Mouse (Mus musculus): ENCODE data around the gene Lce3f. TPM values are rescaled to one million over a fixed set of nuclear protein-coding genes. Genes with fewer than 3 reads are reported as not detected.

The Lce3f gene
- polyA plus RNA-seq (2017; shearing (Covaris generic)), result not detected

GRCm38 (mm10) chr3:92991926-92992325 is at the start of gene Lce3f:
Lce3f (plus strand) TSS chr3:92992226.

GRCm38 (mm10) chr3:92944186-92944585 is 47.8 kb upstream of the Lce3f start, which contains the start of gene Lce3c:
Lce3c (plus strand) TSS chr3:92944486.

DNA sequence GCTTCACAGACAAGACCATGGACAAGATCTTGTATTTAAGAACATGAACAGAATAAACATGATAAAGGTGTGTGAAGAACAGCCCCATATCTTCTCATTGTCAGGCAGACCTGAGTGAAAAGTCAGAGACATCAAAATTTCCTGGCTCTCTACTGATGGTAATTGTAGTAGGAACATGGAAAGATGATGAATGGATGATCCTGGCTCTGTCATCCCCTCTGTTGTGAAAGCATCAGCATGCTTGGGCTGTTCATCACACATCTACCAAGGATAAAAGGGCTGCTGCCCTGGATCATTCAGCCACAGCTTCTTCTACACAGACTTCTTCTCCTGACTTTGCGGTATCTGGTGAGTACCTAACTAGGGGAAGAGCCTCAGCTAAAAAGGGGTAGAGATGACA is 34.9 kb upstream of the Lce3f start, which contains the start of gene Lce3d:
Gene Lce3d (plus strand): TSS at position 301 of the 400 bp plus-strand sequence.

GRCm38 (mm10) chr3:92966761-92967160 is 25.3 kb upstream of the Lce3f start, which contains the start of gene Lce3e:
Lce3e (plus strand) TSS chr3:92967061.

DNA sequence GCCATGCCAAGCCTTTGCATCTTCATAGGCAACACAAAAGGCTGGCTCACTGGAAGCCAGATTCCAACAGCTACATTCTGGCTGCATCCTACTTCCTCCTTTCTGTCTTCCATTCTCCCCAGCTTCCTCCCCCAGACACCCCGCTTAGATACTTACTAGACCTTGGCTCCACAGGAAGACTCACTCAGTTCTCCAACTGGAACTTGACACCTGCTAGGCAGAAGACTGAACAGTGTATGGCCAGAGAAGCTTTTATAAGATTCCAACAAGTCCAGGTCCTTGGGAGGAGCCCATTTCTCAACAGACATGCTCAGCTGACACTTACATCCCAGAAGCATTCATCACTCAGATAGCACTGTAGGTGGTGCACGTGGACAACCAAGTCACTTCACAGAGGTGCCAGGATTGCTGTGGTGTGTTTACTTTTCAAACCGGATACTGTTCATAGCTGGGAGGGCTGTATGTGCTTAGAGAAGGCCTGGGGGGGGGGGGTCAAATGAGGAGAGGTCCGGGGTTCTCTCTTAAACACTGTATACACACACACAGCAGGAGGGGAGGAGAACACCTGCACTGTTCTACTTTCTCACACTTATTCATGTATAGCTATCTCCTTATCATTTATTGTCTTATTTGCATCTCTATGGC is 23.6 kb downstream of the Lce3f start, which contains the start of gene Crct1:
Gene Crct1 (minus strand): TSS at position 228 of the 645 bp plus-strand sequence.

GRCm38 (mm10) chr3:93018960-93019359 is 26.9 kb downstream of the Lce3f start, which contains the start of gene Lce1m:
Lce1m (minus strand) TSS chr3:93019060.

Other genes starting within 250 kb of the Lce3f start
- not detected for gene Lce1g, start 239.9 kb upstream of the Lce3f start, polyA plus RNA-seq (2017; shearing (Covaris generic))
- gene Lce1h, start 227.2 kb upstream of the Lce3f start, polyA plus RNA-seq (2017; shearing (Covaris generic)), result not detected
- gene Lce1i, start 213.3 kb upstream of the Lce3f start, polyA plus RNA-seq (2017; shearing (Covaris generic)), result not detected
- gene Lce1j, start 201.7 kb upstream of the Lce3f start, polyA plus RNA-seq (2017; shearing (Covaris generic)), result not detected
- gene Lce1k, start 184.3 kb upstream of the Lce3f start, polyA plus RNA-seq (2017; shearing (Covaris generic)), result not detected
- not detected for gene Kprp, start 165.0 kb upstream of the Lce3f start, polyA plus RNA-seq (2017; shearing (Covaris generic))
- not detected for gene Lce1l, start 140.9 kb upstream of the Lce3f start, polyA plus RNA-seq (2017; shearing (Covaris generic))
- gene 2310050C09Rik, start 122.0 kb upstream of the Lce3f start, polyA plus RNA-seq (2017; shearing (Covaris generic)), result not detected
- gene Lce3a, start 66.0 kb upstream of the Lce3f start, polyA plus RNA-seq (2017; shearing (Covaris generic)), result not detected
- gene Lce3b, start 59.2 kb upstream of the Lce3f start, polyA plus RNA-seq (2017; shearing (Covaris generic)), result not detected
- not detected for gene Lce3c, start 47.7 kb upstream of the Lce3f start, polyA plus RNA-seq (2017; shearing (Covaris generic))
- not detected for gene Lce3d, start 34.8 kb upstream of the Lce3f start, polyA plus RNA-seq (2017; shearing (Covaris generic))
- gene Lce3e, start 25.2 kb upstream of the Lce3f start, polyA plus RNA-seq (2017; shearing (Covaris generic)), result not detected
- gene Crct1, start 23.5 kb downstream of the Lce3f start, polyA plus RNA-seq (2017; shearing (Covaris generic)), result not detected
- not detected for gene Lce1m, start 26.8 kb downstream of the Lce3f start, polyA plus RNA-seq (2017; shearing (Covaris generic))
- not detected for gene Gm4858, start 76.6 kb downstream of the Lce3f start, polyA plus RNA-seq (2017; shearing (Covaris generic))
- gene Crnn, start 152.6 kb downstream of the Lce3f start, polyA plus RNA-seq (2017; shearing (Covaris generic)), result not detected
- gene Flg2, start 205.1 kb downstream of the Lce3f start, polyA plus RNA-seq (2017; shearing (Covaris generic)), result not detected